In the genomic region with DNA sequence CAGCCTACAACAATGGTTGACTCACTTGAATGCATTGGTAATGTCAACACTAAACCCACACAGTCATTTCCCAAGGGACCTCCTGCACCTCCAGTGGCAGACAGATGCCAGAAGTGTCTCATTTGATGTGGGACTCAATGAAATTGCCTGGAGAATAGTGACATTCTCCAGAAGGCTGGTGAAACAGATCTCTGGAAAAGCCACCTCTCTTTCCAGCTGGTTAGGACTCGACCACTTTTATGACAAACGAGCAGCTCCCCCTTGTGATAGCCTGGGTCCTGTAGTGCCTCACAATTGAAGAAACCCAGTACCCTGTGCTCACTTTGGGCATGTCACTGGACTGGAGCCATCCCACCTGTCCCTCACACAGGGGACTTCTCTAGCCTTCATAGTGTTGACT, we compare ENCODE assay signal across 13 mouse cellular contexts.
A peak's percentile ranks its signal among the peaks of the same experiment; 100 is the strongest.
DNase-seq lines count a peak whose midpoint lies in the region; ATAC-seq and TF ChIP-seq lines count a peak whose summit lies in the region.
"Had no signal": no experiment of that assay in that cellular context is flagged by ENCODE, and none has a peak within 500 bp of the region (broad histone marks: within the 10 kb centered on the region; RNA-seq: fewer than 3 reads in every experiment).

No protein-coding gene starts in this region.

- TF ChIP-seq EP300 in heart, adult 2 months (IDR thresholded peaks at IDR 0.05; ENCODE audit: insufficient read depth, low read depth, low read length): no peak

- TF ChIP-seq POLR2A in heart, adult 2 months (IDR thresholded peaks at IDR 0.05; ENCODE audit: insufficient read depth, low read depth, low read length): no peak

- 25% methylated on average over 2 of the region's 2 CpGs for WGBS in heart, adult 2 months
- WGBS in lung, embryonic 14.5 days: 14% methylated on average over 2 of the region's 2 CpGs
- 6% methylated on average over 2 of the region's 2 CpGs for WGBS in limb, embryonic 12.5 days
- WGBS in hindbrain, embryonic 11.5 days: 51% methylated on average over 2 of the region's 2 CpGs

- intact Hi-C loops in heart, adult 2 months (cut with DNase I): no loop called here
- intact Hi-C loops in heart, postnatal 36 days (cut with DNase I): no loop called here

- no peaks in the 10 kb centered on the region for H3K36me3 ChIP-seq in heart, adult 2 months (ENCODE audit: control insufficient read depth, insufficient read depth, low read length)
- no peaks in the 10 kb centered on the region for H3K36me3 ChIP-seq in lung, embryonic 14.5 days (ENCODE audit: insufficient read depth)
- no peaks in the 10 kb centered on the region for H3K36me3 ChIP-seq in limb, embryonic 12.5 days
- H3K36me3 ChIP-seq in hindbrain, embryonic 11.5 days (ENCODE audit: control insufficient read depth, insufficient read depth, low read length): no peaks in the 10 kb centered on the region
- H3K36me3 ChIP-seq: heart, embryonic 12.5 days; liver, embryonic 13.5 days; midbrain, embryonic 12.5 days had no signal

- peak; percentile 15; the same call in 1 of the 2 replicates for TF ChIP-seq CTCF in heart, adult 2 months (IDR thresholded peaks at IDR 0.05)
- peak; percentile 68 for TF ChIP-seq CTCF in lung, embryonic 14.5 days (IDR thresholded peaks at IDR 0.05; ENCODE audit: low read depth)

- no peak overlapping the region for H3K4me3 ChIP-seq in heart, adult 2 months
- H3K4me3 ChIP-seq in lung, embryonic 14.5 days (ENCODE audit: low read depth, low read length): no peak overlapping the region
- no peak overlapping the region for H3K4me3 ChIP-seq in limb, embryonic 12.5 days (replicated peaks)
- no peak overlapping the region for H3K4me3 ChIP-seq in hindbrain, embryonic 11.5 days (ENCODE audit: low read depth, low read length)
- H3K4me3 ChIP-seq: heart, embryonic 12.5 days; liver, embryonic 13.5 days; midbrain, embryonic 12.5 days had no signal

- H3K9me3 ChIP-seq in lung, embryonic 14.5 days (ENCODE audit: low read depth, low read length): no peaks in the 10 kb centered on the region
- no peaks in the 10 kb centered on the region for H3K9me3 ChIP-seq in limb, embryonic 12.5 days
- no peaks in the 10 kb centered on the region for H3K9me3 ChIP-seq in hindbrain, embryonic 11.5 days (ENCODE audit: control insufficient read depth, low read length)
- H3K9me3 ChIP-seq: heart, embryonic 12.5 days; liver, embryonic 13.5 days; midbrain, embryonic 12.5 days had no signal

- H3K79me2 ChIP-seq in heart, adult 2 months (replicated peaks; ENCODE audit: control insufficient read depth, insufficient read depth, low read length): no peaks in the 10 kb centered on the region

- H3K4me1 ChIP-seq in heart, adult 2 months (ENCODE audit: control insufficient read depth, insufficient read depth, low read length): no peaks in the 10 kb centered on the region
- 0 out of 2 replicates have a peak, but pooled peaks cover 2% of the 10 kb centered on the region for H3K4me1 ChIP-seq in lung, embryonic 14.5 days (ENCODE audit: insufficient read depth)
- peaks cover 42% of the 10 kb centered on the region for H3K4me1 ChIP-seq in limb, embryonic 12.5 days (replicated peaks)
- 0 out of 2 replicates have a peak, but pooled peaks cover 3% of the 10 kb centered on the region for H3K4me1 ChIP-seq in hindbrain, embryonic 11.5 days (replicated peaks; ENCODE audit: control insufficient read depth, insufficient read depth, low read length)
- H3K4me1 ChIP-seq: liver, embryonic 13.5 days had no signal

- DNase-seq in heart, adult 2 months: no peak
- DNase-seq in heart, postnatal 36 days: no peak
- peak; percentile 78 for DNase-seq in lung, embryonic 14.5 days
- no peak for DNase-seq in lung, postnatal 25 days (ENCODE audit: low spot score)
- peak; percentile 61 for DNase-seq in embryo, embryonic 11 days
- no peak for DNase-seq in hindbrain, embryonic 11.5 days (ENCODE audit: low spot score)
- no peak for DNase-seq in left cerebral cortex, adult 9 months (ENCODE audit: low spot score in 2 of 2)
- DNase-seq: adrenal gland, postnatal 25 days; liver, embryonic 13.5 days had no signal

- H3K9ac ChIP-seq in heart, adult 2 months (ENCODE audit: low read depth, low read length): no peak overlapping the region
- H3K9ac ChIP-seq in lung, embryonic 14.5 days: no peak overlapping the region
- H3K9ac ChIP-seq in limb, embryonic 12.5 days (replicated peaks): no peak overlapping the region
- no peak overlapping the region for H3K9ac ChIP-seq in hindbrain, embryonic 11.5 days (ENCODE audit: low read depth, low read length)
- H3K9ac ChIP-seq: heart, embryonic 12.5 days; liver, embryonic 13.5 days; midbrain, embryonic 12.5 days had no signal

- ATAC-seq in lung, embryonic 14.5 days (ENCODE audit: insufficient read depth): no peak
- peak; percentile 55; the same call in 1 of the 2 replicates for ATAC-seq in limb, embryonic 12.5 days (ENCODE audit: insufficient number of reproducible peaks, insufficient read depth, low FRiP score, low TSS enrichment, low read depth)
- no peak for ATAC-seq in hindbrain, embryonic 11.5 days (ENCODE audit: low FRiP score)
- ATAC-seq: hindbrain, embryonic 16.5 days had no signal

- H3K27ac ChIP-seq in heart, adult 2 months: no peak overlapping the region
- no peak overlapping the region for H3K27ac ChIP-seq in lung, embryonic 14.5 days (ENCODE audit: low read depth)
- no peak overlapping the region for H3K27ac ChIP-seq in limb, embryonic 12.5 days
- no peak overlapping the region for H3K27ac ChIP-seq in hindbrain, embryonic 11.5 days (ENCODE audit: low read depth, low read length)
- H3K27ac ChIP-seq: liver, embryonic 13.5 days; midbrain, embryonic 12.5 days had no signal

- no peak overlapping the region for H3K4me2 ChIP-seq in lung, embryonic 14.5 days
- H3K4me2 ChIP-seq in limb, embryonic 12.5 days: no peak overlapping the region
- H3K4me2 ChIP-seq in hindbrain, embryonic 11.5 days (replicated peaks; ENCODE audit: low read depth, low read length): no peak overlapping the region
- H3K4me2 ChIP-seq: heart, embryonic 12.5 days; liver, embryonic 13.5 days; midbrain, embryonic 12.5 days had no signal

- no peaks in the 10 kb centered on the region for H3K27me3 ChIP-seq in heart, adult 2 months (ENCODE audit: control insufficient read depth, insufficient read depth, low read length)
- no peaks in the 10 kb centered on the region for H3K27me3 ChIP-seq in lung, embryonic 14.5 days (ENCODE audit: insufficient read depth, low read length)
- no peaks in the 10 kb centered on the region for H3K27me3 ChIP-seq in limb, embryonic 12.5 days
- no peaks in the 10 kb centered on the region for H3K27me3 ChIP-seq in hindbrain, embryonic 11.5 days (ENCODE audit: control insufficient read depth, insufficient read depth, low read length)
- H3K27me3 ChIP-seq: liver, embryonic 13.5 days; midbrain, embryonic 12.5 days had no signal

Comparison
In these comparisons a context has a peak if more than half of its experiments do, and no peak if none do; other contexts are left out.
1. DNase-seq: peak in lung, embryonic 14.5 days (single experiment) and embryo, embryonic 11 days (single experiment); none in heart, adult 2 months (0 of 2), heart, postnatal 36 days (0 of 2), lung, postnatal 25 days (single experiment), hindbrain, embryonic 11.5 days (single experiment) and left cerebral cortex, adult 9 months (0 of 2).